Mouse (Mus musculus) hindbrain, postnatal 0 days (tissue): ENCODE measurements around the gene Islr. TPM values are rescaled to one million over a fixed set of nuclear protein-coding genes. Genes with fewer than 3 reads are reported as not detected.
A peak's percentile ranks its signal among the peaks of the same experiment; 100 is the strongest.

Source experiments
- ATAC-seq: fragments of 200-750 bp; cut with Nextera tagmentation; 2 replicates; pipeline ENCODE4 v1.8.0; 2017; ENCODE audit warnings: mild to moderate bottlenecking, moderate TSS enrichment, moderate library complexity
- DNase-seq: peaks from one replicate; pipeline ENCODE4 v3.0.0-alpha.2; 2015; ENCODE audit warnings: low spot score
- H3K27ac ChIP-seq: fragments of 300-500 bp; sonication (generic); 2 replicates; pipeline ENCODE4 v1.5.1; 2014; ENCODE audit warnings: mild to moderate bottlenecking
- H3K27me3 ChIP-seq: fragments of 300-500 bp; sonication (generic); 2 replicates; pipeline ENCODE4 v1.6.1; 2014; ENCODE audit warnings: low read length, mixed read lengths; ENCODE audit not compliant: insufficient read depth
- H3K36me3 ChIP-seq: fragments of 300-500 bp; sonication (generic); 2 replicates; pipeline ENCODE4 v1.6.1; 2014; ENCODE audit warnings: low read length, mixed read lengths; ENCODE audit not compliant: insufficient read depth
- H3K4me1 ChIP-seq: fragments of 300-500 bp; sonication (generic); 2 replicates; pipeline ENCODE4 v1.6.1; 2014; ENCODE audit warnings: antibody characterized with exemption, low read length, mixed read lengths; ENCODE audit not compliant: insufficient read depth
- H3K4me2 ChIP-seq: fragments of 300-500 bp; sonication (generic); 2 replicates; pipeline ENCODE4 v1.6.1; 2014; ENCODE audit warnings: low read depth, mild to moderate bottlenecking, low read length, moderate library complexity, mixed read lengths
- H3K4me3 ChIP-seq: fragments of 300-500 bp; sonication (generic); 2 replicates; pipeline ENCODE4 v1.5.1; 2014; ENCODE audit warnings: low read length
- H3K9ac ChIP-seq: fragments of 300-500 bp; sonication (generic); replicated peaks from 2 replicates; pipeline ENCODE4 v1.6.1; 2014; ENCODE audit warnings: mild to moderate bottlenecking, low read length, moderate library complexity, mixed read lengths
- H3K9me3 ChIP-seq: fragments of 300-500 bp; sonication (generic); 2 replicates; pipeline ENCODE4 v1.6.1; 2016; ENCODE audit warnings: low read length, mixed read lengths
- CTCF ChIP-seq: IDR thresholded peaks from 2 replicates; pipeline ENCODE4 v1.5.1; 2016; ENCODE audit warnings: antibody characterized with exemption, control low read depth, low read depth
- WGBS: fragments of 180-500 bp; shearing (Covaris S2); extraction: QIAGEN DNeasy Blood & Tissue Kit; methylation state at CpG from one replicate; pipeline ENCODE4 v1.1.7; 2014; 5-methylcytosine and 5-hydroxymethylcytosine counted together
- microRNA-seq, 2 experiments: library from miRNA; unstranded; fragments of <30 nt; microRNA quantifications; one replicate each; pipeline ENCODE4; 2016
- polyA plus RNA-seq: library from polyadenylated mRNA; unstranded; fragments of >200 nt; fragmentation: Nextera tagmentation; extraction: Ambion mirVana; gene quantifications from 2 replicates; pipeline ENCODE4 v1.2.1, GENCODE M21; 2015
- total RNA-seq: library from RNA; depleted of rRNA; stranded (reverse); fragments of >200 nt; gene quantifications from 2 replicates; pipeline ENCODE4 v1.2.3, GENCODE M21; 2014; rRNA removed

Islr gene
- total and polyA plus RNA-seq, 2 experiments from 2014 or later, result 33.5 to 72.8 TPM

DNA sequence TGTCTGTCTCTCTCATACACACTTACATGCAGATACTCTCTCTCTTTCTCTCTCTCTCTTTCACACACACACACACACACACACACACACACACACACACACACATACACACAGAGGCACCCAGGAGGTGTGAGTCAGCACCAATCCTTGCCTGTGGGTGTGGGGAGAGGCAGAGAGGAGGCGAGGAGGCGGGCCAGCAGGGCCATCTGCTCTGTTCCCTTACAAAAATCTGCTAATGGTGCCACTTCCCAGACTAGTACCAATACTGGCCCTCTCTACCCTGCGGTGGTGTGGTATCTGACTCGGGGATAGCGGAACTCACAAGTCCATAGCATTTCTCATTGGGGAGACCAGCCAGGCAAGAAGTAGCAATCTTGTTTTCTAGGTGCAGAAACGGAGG is 92.7 kb downstream of the Islr start:
- no peaks in the 10 kb centered on the region for H3K27me3 ChIP-seq
- H3K4me3 ChIP-seq, result no peak overlapping the region
- no peak overlapping the region for H3K4me2 ChIP-seq
- ATAC-seq (peak; percentile 19; the same call in 1 of the 2 replicates), DNase-seq (peak; percentile 65)
- no peak for TF ChIP-seq CTCF
- no peaks in the 10 kb centered on the region for H3K9me3 ChIP-seq
- peaks cover 29% of the 10 kb centered on the region; the same call in 1 of the 2 replicates for H3K4me1 ChIP-seq
- 39% methylated on average over 6 of the region's 6 CpGs for WGBS
- H3K9ac ChIP-seq, result 0 out of 2 replicates have a peak overlapping the region, but pooled peaks have one; percentile 1
- H3K27ac ChIP-seq, result peak overlapping the region; percentile 74
- H3K36me3 ChIP-seq, result no peaks in the 10 kb centered on the region

GRCm38 (mm10) chr9:58110787-58111186 is 93.3 kb downstream of the Islr start:
- WGBS, result 42% methylated on average over 5 of the region's 5 CpGs
- Histone ChIP-seq H3K9me3 (no peaks in the 10 kb centered on the region), H3K27ac (peak overlapping the region; percentile 74), H3K27me3 (no peaks in the 10 kb centered on the region), H3K9ac (no peak overlapping the region), H3K4me1 (peaks cover 29% of the 10 kb centered on the region; the same call in 1 of the 2 replicates), H3K36me3 (no peaks in the 10 kb centered on the region), H3K4me2 (no peak overlapping the region), H3K4me3 (no peak overlapping the region)
- peak; percentile 11; the same call in 1 of the 2 replicates for TF ChIP-seq CTCF
- DNase-seq, result peak; percentile 50
- no peak for ATAC-seq

- peak; percentile 70 for DNase-seq
- no peaks in the 10 kb centered on the region for H3K36me3 ChIP-seq
- peak; percentile 32; the same call in 1 of the 2 replicates for ATAC-seq
- no peaks in the 10 kb centered on the region for H3K27me3 ChIP-seq
- WGBS, result 38% methylated on average over 5 of the region's 5 CpGs
- H3K9ac ChIP-seq, result no peak overlapping the region
- peaks cover 21% of the 10 kb centered on the region; the same call in 1 of the 2 replicates for H3K4me1 ChIP-seq
- no peak overlapping the region for H3K4me2 ChIP-seq
- no peak for TF ChIP-seq CTCF
- no peaks in the 10 kb centered on the region for H3K9me3 ChIP-seq
- no peak overlapping the region for H3K4me3 ChIP-seq
- peak overlapping the region; percentile 45; the same call in 1 of the 2 replicates for H3K27ac ChIP-seq
Measured at GRCm38 (mm10) chr9:58107494-58107893, 96.6 kb downstream of the Islr start.

Small RNA genes within 50 kb of the gene (microRNA-seq; reads per million reads assigned to microRNA genes)
- gene Mir6385, result 0 reads per million in 2 experiments

Other genes with a start within 250 kb of the Islr start
- gene Cyp11a1, start 197.9 kb downstream of the Islr start, total RNA-seq, result 4.1 and 4.3 TPM in 2 replicates
- 1.2 and 1.8 TPM in 2 replicates for gene Cyp11a1, start 197.9 kb downstream of the Islr start, polyA plus RNA-seq
- 16.0 and 19.2 TPM in 2 replicates for gene Stra6, start 140.5 kb downstream of the Islr start, total RNA-seq
- 7.5 TPM in 2 replicates for gene Stra6, start 140.5 kb downstream of the Islr start, polyA plus RNA-seq
- gene Ccdc33, start 85.5 kb downstream of the Islr start, total RNA-seq, result 0.52 and 1.4 TPM in 2 replicates
- 0.75 and 1.2 TPM in 2 replicates for gene Ccdc33, start 85.5 kb downstream of the Islr start, polyA plus RNA-seq
- 293 and 343 TPM in 2 replicates for gene Islr2, start within 50 bp of the Islr start, total RNA-seq
- 15.8 and 19.2 TPM in 2 replicates for gene Islr2, start within 50 bp of the Islr start, polyA plus RNA-seq
- gene Pml, start 45.5 kb upstream of the Islr start, total RNA-seq, result 11.4 and 17.0 TPM in 2 replicates
- 3.2 and 4.8 TPM in 2 replicates for gene Pml, start 45.5 kb upstream of the Islr start, polyA plus RNA-seq
- 145 and 157 TPM in 2 replicates for gene Stoml1, start 48.9 kb upstream of the Islr start, total RNA-seq
- 136 and 141 TPM in 2 replicates for gene Stoml1, start 48.9 kb upstream of the Islr start, polyA plus RNA-seq
- 11.9 and 13.8 TPM in 2 replicates for gene Loxl1, start 108.9 kb upstream of the Islr start, total RNA-seq
- 9.1 and 9.7 TPM in 2 replicates for gene Loxl1, start 108.9 kb upstream of the Islr start, polyA plus RNA-seq
- gene Tbc1d21, start 166.1 kb upstream of the Islr start, total RNA-seq, result not detected in 2 replicates
- not detected in 2 replicates for gene Tbc1d21, start 166.1 kb upstream of the Islr start, polyA plus RNA-seq